Mouse (Mus musculus) C2C12 (cell line): ENCODE data around the gene Specc1. TPM values are rescaled to one million over a fixed set of nuclear protein-coding genes. Genes with fewer than 3 reads are reported as not detected.

Experiments used
- H3K27me3 ChIP-seq: one replicate; pipeline ENCODE4 v1.6.1; 2011; ENCODE audit not compliant: control insufficient read depth, insufficient read depth, insufficient read length
- H3K36me3 ChIP-seq: one replicate; pipeline ENCODE4 v1.6.1; 2011; ENCODE audit not compliant: control insufficient read depth, insufficient read depth
- H3K4me3 ChIP-seq: one replicate; pipeline ENCODE4 v1.5.1; 2011; ENCODE audit warnings: mild to moderate bottlenecking, control low read depth; ENCODE audit not compliant: poor library complexity, insufficient read depth, severe bottlenecking
- H3K79me2 ChIP-seq: one replicate; pipeline ENCODE4 v1.6.1; 2011; ENCODE audit not compliant: control insufficient read depth, insufficient read depth
- H3K79me3 ChIP-seq: one replicate; pipeline ENCODE4 v1.6.1; 2011; ENCODE audit warnings: low read depth, control low read depth
- H3ac ChIP-seq: one replicate; pipeline ENCODE3; 2011; ENCODE audit warnings: low read depth; ENCODE audit not compliant: control insufficient read depth, insufficient read length
- CEBPB ChIP-seq: IDR thresholded peaks from one replicate; pipeline ENCODE4 v1.6.1; 2011; ENCODE audit warnings: low read depth, mild to moderate bottlenecking, control low read depth, moderate library complexity
- CTCF ChIP-seq: IDR thresholded peaks from one replicate; pipeline ENCODE4 v1.5.1; 2011; ENCODE audit not compliant: control insufficient read depth, insufficient read depth, insufficient read length
- FOSL1 ChIP-seq: IDR thresholded peaks from one replicate; pipeline ENCODE4 v1.8.0; 2011; ENCODE audit warnings: mild to moderate bottlenecking, low read length; ENCODE audit not compliant: poor library complexity, insufficient read depth, severe bottlenecking
- MAX ChIP-seq: IDR thresholded peaks from one replicate; pipeline ENCODE4 v1.6.1; 2011; ENCODE audit warnings: mild to moderate bottlenecking, control low read depth
- MYOD1 ChIP-seq: IDR thresholded peaks from one replicate; pipeline ENCODE4 v1.6.1; 2011; ENCODE audit warnings: low read depth; ENCODE audit not compliant: control insufficient read depth, insufficient read length
- MYOG ChIP-seq: IDR thresholded peaks from one replicate; pipeline ENCODE4 v1.6.1; 2011; ENCODE audit not compliant: control insufficient read depth, insufficient read length; ENCODE audit errors: extremely low read depth
- USF1 ChIP-seq: IDR thresholded peaks from one replicate; pipeline ENCODE4 v1.6.1; 2011; ENCODE audit warnings: low read depth, mild to moderate bottlenecking, control low read depth, moderate library complexity
- polyA plus RNA-seq: library from polyadenylated mRNA; unstranded; fragments of >200 nt; fragmentation: generic; extraction: Trizol; gene quantifications from one replicate; pipeline ENCODE4 v1.2.1, GENCODE M21; 2012; ENCODE audit warnings: missing spikeins

The Specc1 gene
- polyA plus RNA-seq, 1 experiment, result 59.2 TPM

- Histone ChIP-seq H3K79me3 (no peaks in the 10 kb centered on the region), H3K36me3 (peaks cover 56% of the 10 kb centered on the region), H3K4me3 (no peak overlapping the region), H3ac (no peak overlapping the region), H3K79me2 (peaks cover 3% of the 10 kb centered on the region), H3K27me3 (no peaks in the 10 kb centered on the region)
- TF ChIP-seq MAX (no peak), FOSL1 (peak; percentile 13), CEBPB (no peak), CTCF (no peak), MYOG (no peak), USF1 (no peak), MYOD1 (peak; percentile 92)
These were observed 261.2 kb downstream of the Specc1 start for GRCm38 (mm10) chr11:62217751-62218150.

DNA sequence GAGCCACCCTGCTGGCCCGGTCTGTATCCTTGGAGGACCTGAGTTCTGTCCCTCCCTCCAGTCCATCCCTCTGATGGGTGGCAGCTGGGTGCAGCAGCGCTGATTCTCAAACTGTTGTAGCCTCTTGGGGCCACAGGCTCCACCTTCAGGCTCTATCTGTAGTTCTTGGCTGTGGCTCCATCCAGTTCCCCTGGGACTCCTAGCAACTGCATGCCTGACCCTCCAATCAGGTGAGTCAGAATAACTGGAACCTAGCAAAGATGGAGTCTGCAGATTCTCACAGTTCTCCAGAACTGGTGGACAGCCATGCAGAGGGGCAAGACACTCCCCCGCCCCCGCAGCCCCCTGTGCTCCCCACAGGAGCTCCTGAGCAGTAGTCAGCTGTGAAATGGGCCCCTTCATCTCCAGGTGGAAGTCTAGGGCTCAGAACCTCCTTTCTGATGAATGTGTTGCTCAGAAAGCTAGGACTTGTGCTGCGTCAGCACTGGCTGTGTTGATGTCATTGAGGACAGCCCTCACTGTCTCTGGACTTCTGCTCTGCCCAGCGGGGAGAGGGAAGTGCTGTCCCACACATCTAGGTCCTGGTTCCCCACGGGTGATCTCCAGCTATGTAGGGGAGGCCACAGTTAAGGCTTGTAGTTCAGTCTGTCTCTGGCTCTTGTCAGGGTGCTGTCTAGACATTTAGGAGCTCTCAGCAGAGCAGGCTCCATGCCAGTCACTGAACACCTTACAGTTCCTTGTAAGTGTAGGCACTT lies 264.4 kb downstream of the Specc1 start:
- Histone ChIP-seq H3K4me3 (no peak overlapping the region), H3K36me3 (peaks cover 45% of the 10 kb centered on the region), H3K79me2 (peaks cover 3% of the 10 kb centered on the region), H3K79me3 (no peaks in the 10 kb centered on the region), H3ac (no peak overlapping the region), H3K27me3 (no peaks in the 10 kb centered on the region)
- TF ChIP-seq CTCF (no peak), USF1 (no peak), MYOG (no peak), MAX (peak; percentile 37), FOSL1 (no peak), CEBPB (no peak), MYOD1 (peak; percentile 26)

DNA sequence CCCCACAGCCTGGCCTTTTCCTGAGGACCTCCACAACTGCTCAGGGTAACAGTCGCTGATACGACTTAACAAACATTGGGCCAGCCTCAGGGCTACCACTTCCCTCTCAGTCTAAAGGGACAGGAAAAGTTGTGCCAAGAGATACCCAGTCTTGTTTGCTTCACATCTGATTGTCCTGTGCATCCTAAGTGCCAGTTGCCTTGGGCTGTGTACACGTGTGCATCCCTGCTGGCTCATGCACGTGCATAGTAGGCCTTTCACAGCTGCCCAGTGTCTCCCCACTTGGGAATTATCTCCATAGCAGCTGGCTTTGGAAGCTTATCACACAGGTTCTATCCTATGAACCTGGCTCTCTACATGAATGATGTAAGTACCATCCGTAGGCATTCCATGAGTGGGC lies 266.9 kb downstream of the Specc1 start:
- TF ChIP-seq MAX (no peak), FOSL1 (no peak), CEBPB (no peak), CTCF (no peak), MYOD1 (no peak), USF1 (no peak)
- no peaks in the 10 kb centered on the region for H3K79me3 ChIP-seq
- H3K36me3 ChIP-seq, result peaks cover 44% of the 10 kb centered on the region
- no peaks in the 10 kb centered on the region for H3K27me3 ChIP-seq
- no peak overlapping the region for H3ac ChIP-seq
- H3K79me2 ChIP-seq, result peaks cover 1% of the 10 kb centered on the region
- no peak overlapping the region for H3K4me3 ChIP-seq

- peaks cover 38% of the 10 kb centered on the region for H3K36me3 ChIP-seq
- no peaks in the 10 kb centered on the region for H3K79me3 ChIP-seq
- H3ac ChIP-seq, result no peak overlapping the region
- TF ChIP-seq MAX (peak; percentile 98), CEBPB (no peak)
- H3K4me3 ChIP-seq, result no peak overlapping the region
- no peaks in the 10 kb centered on the region for H3K79me2 ChIP-seq
- H3K27me3 ChIP-seq, result no peaks in the 10 kb centered on the region
These were observed 267.4 kb downstream of the Specc1 start for GRCm38 (mm10) chr11:62223962-62224361.

GRCm38 (mm10) chr11:62224797-62225196 lies 268.2 kb downstream of the Specc1 start:
- H3K36me3 ChIP-seq, result peaks cover 30% of the 10 kb centered on the region
- H3K4me3 ChIP-seq, result no peak overlapping the region
- no peaks in the 10 kb centered on the region for H3K27me3 ChIP-seq
- no peaks in the 10 kb centered on the region for H3K79me2 ChIP-seq
- no peaks in the 10 kb centered on the region for H3K79me3 ChIP-seq
- TF ChIP-seq USF1 (peak; percentile 52), FOSL1 (no peak)
- no peak overlapping the region for H3ac ChIP-seq

DNA sequence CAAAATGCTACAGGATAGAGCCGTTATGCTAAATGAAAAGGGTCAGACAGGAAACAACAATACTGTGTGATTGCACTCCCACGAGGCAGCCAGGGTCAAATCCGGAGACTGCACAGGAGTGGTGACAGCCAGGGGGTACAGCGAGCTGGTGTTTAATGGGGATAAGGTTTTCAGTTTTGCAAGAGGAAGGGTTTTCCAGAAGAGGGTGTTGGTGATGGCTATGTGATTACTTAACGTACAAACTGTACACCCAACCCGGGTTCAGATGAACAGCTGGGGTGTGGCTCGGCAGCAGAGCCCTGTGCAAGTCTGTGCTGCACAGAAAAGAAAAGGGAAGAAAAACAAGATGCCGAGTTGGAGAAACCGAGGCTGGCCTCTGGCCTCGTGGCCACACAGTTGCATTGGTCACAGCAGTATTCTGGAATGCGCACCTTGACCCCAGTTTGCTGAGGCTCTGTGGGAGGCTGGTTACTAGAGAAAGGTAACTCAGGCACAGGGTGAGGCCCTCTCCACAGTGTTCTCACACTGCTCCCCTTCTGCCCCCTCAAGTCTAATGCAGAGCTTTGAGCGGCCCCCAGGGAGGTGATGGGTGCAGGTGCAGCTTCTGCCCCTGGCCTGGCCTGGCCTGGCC lies 284.2 kb downstream of the Specc1 start:
- H3K79me2 ChIP-seq, result no peaks in the 10 kb centered on the region
- H3K36me3 ChIP-seq, result no peaks in the 10 kb centered on the region
- no peak overlapping the region for H3ac ChIP-seq
- TF ChIP-seq MYOG, result no peak
- no peak overlapping the region for H3K4me3 ChIP-seq
- no peaks in the 10 kb centered on the region for H3K27me3 ChIP-seq
- H3K79me3 ChIP-seq, result no peaks in the 10 kb centered on the region
